Mouse (Mus musculus) liver, adult 2 months (tissue): Measurements from ENCODE around the gene Mrto4. TPM values are rescaled to one million over a fixed set of nuclear protein-coding genes. Genes with fewer than 3 reads are reported as not detected.
A peak's percentile ranks its signal among the peaks of the same experiment; 100 is the strongest.

Experiments used
- DNase-seq: peaks from one replicate; pipeline ENCODE4 v3.0.0-alpha.2; 2011; ENCODE audit warnings: low read depth, low spot score; ENCODE audit errors: extremely low read depth
- H3K27ac ChIP-seq: fragments of 200-500 bp; replicated peaks from 2 replicates; pipeline ENCODE4 v1.5.1; 2012; ENCODE audit warnings: low read depth, mild to moderate bottlenecking, control low read depth, inconsistent platforms, low read length; ENCODE audit not compliant: insufficient read depth
- H3K27me3 ChIP-seq: fragments of 200-500 bp; 2 replicates; pipeline ENCODE4 v1.6.1; 2012; ENCODE audit warnings: mild to moderate bottlenecking, moderate library complexity, low read length, inconsistent platforms; ENCODE audit not compliant: control insufficient read depth, insufficient read depth
- H3K36me3 ChIP-seq: fragments of 200-500 bp; 2 replicates; pipeline ENCODE4 v1.6.1; 2012; ENCODE audit warnings: low read length, inconsistent platforms; ENCODE audit not compliant: control insufficient read depth, insufficient read depth
- H3K4me1 ChIP-seq: fragments of 200-500 bp; 2 replicates; pipeline ENCODE4 v1.6.1; 2011; ENCODE audit warnings: low read length; ENCODE audit not compliant: control insufficient read depth, insufficient read depth
- H3K4me3 ChIP-seq: fragments of 200-500 bp; 2 replicates; pipeline ENCODE4 v1.5.1; 2011; ENCODE audit warnings: low read depth, mild to moderate bottlenecking, control low read depth, low read length, moderate library complexity; ENCODE audit not compliant: insufficient read depth
- H3K79me2 ChIP-seq: fragments of 200-500 bp; 2 replicates; pipeline ENCODE4 v1.6.1; 2012; ENCODE audit warnings: inconsistent platforms, mild to moderate bottlenecking, low read length, moderate library complexity; ENCODE audit not compliant: control insufficient read depth, insufficient read depth
- H3K9ac ChIP-seq: fragments of 200-500 bp; 2 replicates; pipeline ENCODE4 v1.6.1; 2012; ENCODE audit warnings: low read depth, mild to moderate bottlenecking, control low read depth, inconsistent platforms, low read length
- CTCF ChIP-seq: fragments of 200-500 bp; IDR thresholded peaks from 2 replicates; pipeline ENCODE4 v1.5.1; 2011; ENCODE audit warnings: low read depth, low read length, control low read depth
- POLR2A ChIP-seq: fragments of 200-500 bp; IDR thresholded peaks from 2 replicates; pipeline ENCODE4 v1.6.1; 2011; ENCODE audit warnings: low read length, control low read depth; ENCODE audit not compliant: insufficient read depth; ENCODE audit errors: extremely low read depth
- WGBS: fragments of 180-500 bp; shearing (Covaris S2); methylation state at CpG from one replicate; pipeline ENCODE4 v1.1.7; 2018; 5-methylcytosine and 5-hydroxymethylcytosine counted together
- polyA plus RNA-seq: library from polyadenylated mRNA; depleted of rRNA; stranded (reverse); fragments of >200 nt; gene quantifications from 2 replicates; pipeline ENCODE4 v1.2.3, GENCODE M21; 2012
- total RNA-seq: library from RNA; depleted of rRNA; stranded (reverse); fragments of >200 nt; gene quantifications from 2 replicates; pipeline ENCODE4 v1.2.3, GENCODE M21; 2014

Gene Mrto4
- total and polyA plus RNA-seq, 2 experiments = 22.8 to 26.0 TPM

DNA sequence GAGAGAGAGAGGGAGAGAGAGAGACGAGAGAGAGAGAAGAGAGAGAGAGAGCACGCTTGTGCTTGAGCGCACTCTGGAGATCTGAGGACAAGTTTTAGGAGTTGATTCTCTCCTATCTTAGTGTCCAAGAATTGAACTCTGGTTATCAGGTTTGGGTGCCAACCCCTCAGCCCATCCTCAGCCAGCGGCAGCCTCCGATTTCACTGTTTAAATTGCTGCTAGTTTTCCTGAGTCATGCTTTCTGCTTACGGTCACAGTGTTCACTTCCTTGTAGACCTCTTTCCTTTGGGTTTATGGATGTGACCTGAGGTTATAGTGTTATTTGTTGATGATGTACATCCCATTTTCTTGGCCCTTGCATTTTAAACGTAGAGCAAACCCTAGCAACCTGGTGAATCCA is 29.9 kb upstream of the Mrto4 start:
- Histone ChIP-seq H3K4me3 (peak overlapping the region; percentile 19), H3K27ac (peak overlapping the region; percentile 75), H3K36me3 (peaks cover 3% of the 10 kb centered on the region; the same call in 1 of the 2 replicates), H3K9ac (peak overlapping the region; percentile 42), H3K27me3 (no peaks in the 10 kb centered on the region), H3K79me2 (peaks cover 29% of the 10 kb centered on the region), H3K4me1 (peaks cover 31% of the 10 kb centered on the region)
- TF ChIP-seq CTCF = no peak
- no peak for TF ChIP-seq POLR2A
- WGBS = 3% methylated on average over 7 of the region's 7 CpGs
- DNase-seq = peak; percentile 71

DNA sequence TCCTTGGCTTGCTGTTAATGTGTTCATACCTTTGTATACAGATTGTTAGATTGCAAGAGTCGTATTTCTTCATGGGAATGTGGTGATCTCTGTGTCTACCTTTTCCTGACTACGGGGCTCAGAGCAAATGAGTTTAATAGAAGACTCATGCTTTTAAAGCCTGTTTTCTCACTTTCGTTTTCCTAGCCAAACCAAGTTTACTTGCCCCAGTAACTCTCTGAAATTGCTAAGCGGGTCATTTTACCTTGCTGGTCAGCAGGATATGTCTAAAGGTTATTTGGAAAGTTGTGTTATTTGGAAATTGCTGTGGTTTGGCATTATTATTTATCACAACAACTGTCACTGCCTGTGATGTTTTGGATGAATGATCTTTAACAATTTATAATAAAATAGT is 29.1 kb upstream of the Mrto4 start:
- WGBS = 3% methylated on average over 4 of the region's 4 CpGs
- Histone ChIP-seq H3K4me1 (peaks cover 27% of the 10 kb centered on the region), H3K27ac (peak overlapping the region; percentile 78), H3K79me2 (peaks cover 29% of the 10 kb centered on the region), H3K36me3 (peaks cover 6% of the 10 kb centered on the region; the same call in 1 of the 2 replicates), H3K27me3 (no peaks in the 10 kb centered on the region), H3K4me3 (peak overlapping the region; percentile 89; the same call in 1 of the 2 replicates), H3K9ac (no peak overlapping the region)
- peak; percentile 87 for DNase-seq
- no peak for TF ChIP-seq CTCF
- TF ChIP-seq POLR2A = no peak

DNA sequence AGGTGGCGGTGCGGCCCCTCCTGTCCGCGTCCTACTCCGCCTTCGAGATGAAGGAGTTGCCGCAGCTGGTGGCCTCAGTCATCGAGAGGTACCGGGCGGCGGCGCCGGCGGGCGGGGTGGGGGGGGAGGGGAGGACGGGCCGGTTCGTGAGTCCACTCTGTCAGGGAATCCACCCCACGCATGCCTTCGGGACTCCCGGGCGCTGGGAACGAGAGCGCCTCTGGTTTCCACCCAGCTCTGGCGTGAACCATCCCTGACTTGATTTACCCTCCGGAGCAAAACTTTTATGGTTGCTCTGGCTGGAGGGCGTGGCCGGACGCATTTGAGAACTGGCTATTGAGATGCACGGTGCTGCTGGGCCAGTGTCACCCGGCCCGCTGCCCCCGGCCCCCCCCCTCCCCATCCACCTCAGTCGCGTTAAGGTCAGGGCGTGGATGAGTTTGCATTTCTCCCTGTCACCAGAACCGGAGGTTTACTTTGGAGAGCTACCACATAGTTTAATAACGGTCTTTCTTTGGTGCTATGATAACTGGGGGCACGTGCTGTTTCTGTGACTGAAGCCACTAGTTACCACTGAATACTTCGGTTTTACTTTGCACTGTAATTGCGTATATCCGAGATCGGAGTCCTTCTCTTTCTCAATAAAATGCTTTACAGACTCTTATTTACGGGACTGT is 28.5 kb upstream of the Mrto4 start:
- DNase-seq = peak; percentile 71
- peaks cover 26% of the 10 kb centered on the region for H3K4me1 ChIP-seq
- H3K9ac ChIP-seq = peak overlapping the region; percentile 95
- TF ChIP-seq CTCF = no peak
- TF ChIP-seq POLR2A = no peak
- H3K4me3 ChIP-seq = peak overlapping the region; percentile 89
- H3K27me3 ChIP-seq = no peaks in the 10 kb centered on the region
- H3K36me3 ChIP-seq = peaks cover 8% of the 10 kb centered on the region; the same call in 1 of the 2 replicates
- 1% methylated on average over 44 of the region's 44 CpGs for WGBS
- peak overlapping the region; percentile 78 for H3K27ac ChIP-seq
- peaks cover 29% of the 10 kb centered on the region for H3K79me2 ChIP-seq

DNA sequence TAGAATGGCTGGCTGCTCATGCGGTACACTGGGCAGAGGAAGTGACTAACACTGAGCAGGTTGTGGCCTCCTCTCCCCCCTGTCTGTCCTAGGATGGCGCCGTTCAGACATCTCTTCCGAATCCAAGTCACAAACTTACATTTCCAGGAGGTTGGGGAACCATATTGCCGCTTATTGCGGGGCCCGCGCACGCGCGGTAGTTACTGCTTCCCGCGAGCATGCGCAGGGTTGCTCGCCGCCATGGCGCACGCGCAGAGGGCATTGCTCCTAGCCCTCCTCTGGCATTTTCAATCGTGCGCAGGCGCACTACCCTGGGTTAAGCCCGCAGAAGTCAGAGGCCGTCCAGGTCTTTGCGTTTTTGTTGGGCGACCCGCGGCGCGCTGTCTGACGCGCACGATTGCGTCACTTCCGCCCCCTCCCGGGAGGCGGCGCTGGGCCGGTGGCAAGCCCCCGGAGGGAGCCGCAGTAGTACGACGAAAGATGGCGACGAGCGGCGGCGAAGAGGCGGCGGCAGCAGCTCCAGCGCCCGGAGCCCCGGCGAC is 27.9 kb upstream of the Mrto4 start:
- WGBS = under 1% methylated on average over 54 of the region's 54 CpGs
- peak overlapping the region; percentile 89 for H3K4me3 ChIP-seq
- DNase-seq = peak; percentile 90
- no peaks in the 10 kb centered on the region for H3K27me3 ChIP-seq
- H3K79me2 ChIP-seq = peaks cover 29% of the 10 kb centered on the region
- peaks cover 10% of the 10 kb centered on the region; the same call in 1 of the 2 replicates for H3K36me3 ChIP-seq
- H3K27ac ChIP-seq = peak overlapping the region; percentile 78
- TF ChIP-seq POLR2A (peak; percentile 67; the same call in 1 of the 2 replicates), CTCF (no peak)
- peak overlapping the region; percentile 95 for H3K9ac ChIP-seq
- H3K4me1 ChIP-seq = peaks cover 25% of the 10 kb centered on the region

DNA sequence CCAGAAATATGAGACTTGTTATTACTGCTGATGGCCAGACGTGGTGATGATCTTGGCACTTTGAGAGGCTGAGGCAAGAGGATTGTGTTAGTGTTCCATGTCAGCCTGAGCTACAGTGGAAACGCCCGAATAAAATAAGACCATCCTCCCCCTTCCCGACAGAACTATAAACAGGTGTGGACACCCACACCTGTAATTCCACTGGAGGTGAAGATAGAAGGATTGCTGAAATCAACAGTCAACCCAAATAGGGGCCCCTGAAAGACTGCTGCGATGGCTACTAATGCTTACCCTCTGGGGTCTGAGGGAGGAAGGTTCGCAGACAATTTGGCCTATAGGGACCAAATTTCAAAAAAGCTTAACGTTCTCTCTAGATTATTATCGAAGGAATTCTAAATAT is 27.3 kb upstream of the Mrto4 start:
- H3K9ac ChIP-seq = peak overlapping the region; percentile 65
- peak overlapping the region; percentile 70 for H3K27ac ChIP-seq
- peaks cover 22% of the 10 kb centered on the region for H3K4me1 ChIP-seq
- H3K36me3 ChIP-seq = peaks cover 15% of the 10 kb centered on the region
- DNase-seq = no peak
- TF ChIP-seq POLR2A = no peak
- no peak for TF ChIP-seq CTCF
- WGBS = 8% methylated on average over 8 of the region's 8 CpGs
- H3K79me2 ChIP-seq = peaks cover 29% of the 10 kb centered on the region
- peak overlapping the region; percentile 70; the same call in 1 of the 2 replicates for H3K4me3 ChIP-seq
- no peaks in the 10 kb centered on the region for H3K27me3 ChIP-seq

DNA sequence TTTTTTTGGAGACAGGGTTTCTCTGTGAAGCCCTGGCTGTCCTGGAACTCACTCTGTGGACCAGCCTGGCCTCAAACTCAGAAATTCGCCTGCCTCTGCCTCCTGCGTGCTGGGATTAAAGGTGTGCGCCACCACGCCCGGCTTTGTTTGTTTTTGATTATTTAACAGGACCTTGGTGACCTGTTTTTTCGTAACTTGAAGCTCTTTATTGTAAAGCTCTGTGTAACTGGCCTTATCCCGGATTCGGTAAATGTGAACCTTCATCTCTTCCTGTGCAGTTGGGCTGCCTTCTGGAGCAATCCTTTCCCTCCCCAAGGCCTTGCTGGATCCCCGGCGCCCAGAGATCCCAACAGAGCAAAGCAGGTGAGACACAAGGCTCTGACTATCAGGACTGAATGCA is 21.2 kb upstream of the Mrto4 start:
- no peak overlapping the region for H3K4me3 ChIP-seq
- H3K79me2 ChIP-seq = no peaks in the 10 kb centered on the region; the same call in 1 of the 2 replicates
- H3K36me3 ChIP-seq = peaks cover 41% of the 10 kb centered on the region
- TF ChIP-seq POLR2A (no peak), CTCF (no peak)
- H3K27me3 ChIP-seq = no peaks in the 10 kb centered on the region
- no peak overlapping the region for H3K9ac ChIP-seq
- WGBS = 24% methylated on average over 10 of the region's 10 CpGs
- H3K4me1 ChIP-seq = peaks cover 3% of the 10 kb centered on the region
- H3K27ac ChIP-seq = peak overlapping the region; percentile 76
- DNase-seq = peak; percentile 57
